Mouse (Mus musculus): ENCODE results near the gene Cdc42ep1. TPM values are rescaled to one million over a fixed set of nuclear protein-coding genes. Genes with fewer than 3 reads are reported as not detected.
"Not testable (repeated sequence)": the region's sequence is repeated elsewhere in the genome, so short reads cannot be mapped to it uniquely, and the experiment has no call there.

Cdc42ep1 gene
- polyA plus RNA-seq, 1 experiment from 2014 or later: 8.4 TPM

GRCm38 (mm10) chr15:78843581-78844469 lies 1.4 kb downstream of the Cdc42ep1 start:
- Histone ChIP-seq H3K4me1 (peaks cover 36% of the 10 kb centered on the region), H3K36me3 (replicated peaks) (no peaks in the 10 kb centered on the region), H3K27me3 (peaks cover 77% of the 10 kb centered on the region), H3K9me3 (no peaks in the 10 kb centered on the region), H3K27ac (no peak overlapping the region), H3K4me2 (peak overlapping the region; percentile 90; the same call in 1 of the 2 replicates), H3K4me3 (replicated peaks) (peak overlapping the region; percentile 51), H3K9ac (no peak overlapping the region)
- no peak for ATAC-seq (ENCODE audit: low FRiP score)
- WGBS: 41% methylated on average over 21 of the region's 21 CpGs

DNA sequence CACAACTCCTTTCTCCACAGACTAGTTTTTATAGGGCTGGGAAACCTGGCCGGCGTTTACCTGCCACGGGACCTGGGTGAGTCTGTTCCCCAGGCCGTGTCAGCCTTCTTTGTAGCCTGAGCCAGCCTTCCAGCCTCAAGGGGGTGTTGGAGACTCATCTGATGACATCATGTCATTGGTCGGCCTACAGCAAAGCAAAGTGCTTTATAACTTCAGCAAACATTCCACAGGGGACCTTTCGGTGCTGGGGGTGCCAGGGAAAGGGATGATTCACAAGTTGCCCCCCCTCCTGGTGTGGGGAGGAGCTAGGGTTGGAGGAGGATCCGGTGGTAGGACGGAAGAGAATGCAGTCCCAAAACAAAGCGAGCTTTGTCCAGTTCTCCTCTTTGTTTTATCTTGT lies 2.4 kb downstream of the Cdc42ep1 start:
- 49% methylated on average over 9 of the region's 9 CpGs for WGBS
- no peak overlapping the region for H3K9ac ChIP-seq
- H3K27ac ChIP-seq: 0 out of 2 replicates have a peak overlapping the region, but pooled peaks have one; percentile 59
- H3K4me2 ChIP-seq: no peak overlapping the region; the same call in 1 of the 2 replicates
- H3K4me3 ChIP-seq (replicated peaks): no peak overlapping the region
- H3K4me1 ChIP-seq: peaks cover 27% of the 10 kb centered on the region
- H3K27me3 ChIP-seq: peaks cover 75% of the 10 kb centered on the region
- H3K9me3 ChIP-seq: no peaks in the 10 kb centered on the region
- H3K36me3 ChIP-seq (replicated peaks): no peaks in the 10 kb centered on the region
- no peak for ATAC-seq (ENCODE audit: low FRiP score)

GRCm38 (mm10) chr15:78845321-78845720 lies 2.9 kb downstream of the Cdc42ep1 start:
- Histone ChIP-seq H3K4me3 (replicated peaks) (no peak overlapping the region), H3K27ac (no peak overlapping the region), H3K4me2 (no peak overlapping the region), H3K36me3 (replicated peaks) (no peaks in the 10 kb centered on the region), H3K4me1 (peaks cover 21% of the 10 kb centered on the region), H3K27me3 (peaks cover 73% of the 10 kb centered on the region), H3K9me3 (no peaks in the 10 kb centered on the region), H3K9ac (no peak overlapping the region)
- 75% methylated on average over 11 of the region's 11 CpGs for WGBS
- no peak for ATAC-seq (ENCODE audit: low FRiP score)

GRCm38 (mm10) chr15:78845867-78846266 lies 3.4 kb downstream of the Cdc42ep1 start:
- Histone ChIP-seq H3K4me2 (no peak overlapping the region), H3K9me3 (no peaks in the 10 kb centered on the region), H3K4me1 (peaks cover 20% of the 10 kb centered on the region), H3K27ac (no peak overlapping the region), H3K36me3 (replicated peaks) (no peaks in the 10 kb centered on the region), H3K27me3 (peaks cover 69% of the 10 kb centered on the region), H3K4me3 (replicated peaks) (no peak overlapping the region), H3K9ac (no peak overlapping the region)
- WGBS: 92% methylated on average over 8 of the region's 8 CpGs
- ATAC-seq (ENCODE audit: low FRiP score): no peak

GRCm38 (mm10) chr15:78846352-78846751 lies 3.9 kb downstream of the Cdc42ep1 start:
- Histone ChIP-seq H3K36me3 (replicated peaks) (no peaks in the 10 kb centered on the region), H3K9me3 (no peaks in the 10 kb centered on the region), H3K4me1 (peaks cover 22% of the 10 kb centered on the region), H3K27me3 (peaks cover 69% of the 10 kb centered on the region), H3K4me2 (no peak overlapping the region), H3K27ac (no peak overlapping the region), H3K9ac (no peak overlapping the region), H3K4me3 (replicated peaks) (no peak overlapping the region)
- no peak for ATAC-seq (ENCODE audit: low FRiP score)
- WGBS: 71% methylated on average over 8 of the region's 8 CpGs

- 80% methylated on average over 7 of the region's 7 CpGs for WGBS
- not testable (repeated sequence) for H3K4me2 ChIP-seq; H3K9ac ChIP-seq; H3K9me3 ChIP-seq; H3K27ac ChIP-seq; H3K36me3 ChIP-seq (replicated peaks); ATAC-seq (ENCODE audit: low FRiP score); H3K4me3 ChIP-seq (replicated peaks)
- H3K27me3 ChIP-seq: peaks cover 65% of the 10 kb centered on the region
- H3K4me1 ChIP-seq: peaks cover 25% of the 10 kb centered on the region
Measured at GRCm38 (mm10) chr15:78846805-78847204, 4.4 kb downstream of the Cdc42ep1 start.

- Histone ChIP-seq H3K36me3 (replicated peaks) (no peaks in the 10 kb centered on the region), H3K4me1 (peaks cover 10% of the 10 kb centered on the region; the same call in 1 of the 2 replicates), H3K4me2 (no peak overlapping the region), H3K9ac (no peak overlapping the region), H3K27me3 (peaks cover 52% of the 10 kb centered on the region), H3K4me3 (replicated peaks) (no peak overlapping the region), H3K9me3 (no peaks in the 10 kb centered on the region), H3K27ac (no peak overlapping the region)
- ATAC-seq (ENCODE audit: low FRiP score): no peak
- 30% methylated on average over 5 of the region's 5 CpGs for WGBS
Measured at GRCm38 (mm10) chr15:78848467-78848866, 6.0 kb downstream of the Cdc42ep1 start.

DNA sequence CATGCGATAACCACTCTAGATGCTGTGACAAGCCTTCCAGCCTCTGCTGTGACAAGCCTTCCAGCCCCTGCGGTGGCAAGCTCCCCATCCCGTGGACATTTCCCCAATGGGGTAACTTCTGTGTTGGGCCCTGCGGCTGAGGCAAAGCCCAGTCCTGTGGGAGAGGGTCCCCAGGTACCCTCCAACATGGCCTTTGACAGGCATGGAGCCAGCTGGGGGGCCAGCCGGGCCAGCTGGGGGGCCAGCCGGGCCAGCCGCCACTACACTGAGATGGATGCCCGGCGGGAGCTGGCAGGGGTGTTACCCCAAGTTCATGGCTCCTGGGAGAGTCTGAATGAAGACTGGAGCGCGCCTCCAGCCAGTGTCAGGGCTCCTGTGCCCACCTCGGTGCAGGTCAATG lies 7.1 kb downstream of the Cdc42ep1 start:
- peaks cover 42% of the 10 kb centered on the region for H3K27me3 ChIP-seq
- no peak overlapping the region for H3K27ac ChIP-seq
- no peak overlapping the region for H3K9ac ChIP-seq
- WGBS: 87% methylated on average over 12 of the region's 12 CpGs
- H3K4me1 ChIP-seq: peaks cover 8% of the 10 kb centered on the region; the same call in 1 of the 2 replicates
- H3K36me3 ChIP-seq (replicated peaks): no peaks in the 10 kb centered on the region
- no peaks in the 10 kb centered on the region for H3K9me3 ChIP-seq
- H3K4me2 ChIP-seq: no peak overlapping the region
- H3K4me3 ChIP-seq (replicated peaks): no peak overlapping the region
- ATAC-seq (ENCODE audit: low FRiP score): no peak

- Histone ChIP-seq H3K36me3 (replicated peaks) (no peaks in the 10 kb centered on the region), H3K9ac (no peak overlapping the region), H3K4me1 (peaks cover 6% of the 10 kb centered on the region; the same call in 1 of the 2 replicates), H3K9me3 (no peaks in the 10 kb centered on the region), H3K27me3 (peaks cover 36% of the 10 kb centered on the region), H3K27ac (no peak overlapping the region), H3K4me3 (replicated peaks) (no peak overlapping the region), H3K4me2 (no peak overlapping the region)
- WGBS: 69% methylated on average over 15 of the region's 15 CpGs
- ATAC-seq (ENCODE audit: low FRiP score): no peak
Measured at GRCm38 (mm10) chr15:78850059-78850824, 7.8 kb downstream of the Cdc42ep1 start.

- no peak overlapping the region for H3K4me3 ChIP-seq (replicated peaks)
- H3K4me1 ChIP-seq: peaks cover 6% of the 10 kb centered on the region; the same call in 1 of the 2 replicates
Measured at GRCm38 (mm10) chr15:78850944-78851343, 8.5 kb downstream of the Cdc42ep1 start.

GRCm38 (mm10) chr15:78851505-78852153 lies 9.2 kb downstream of the Cdc42ep1 start:
- H3K36me3 ChIP-seq (replicated peaks): no peaks in the 10 kb centered on the region
- peak; percentile 81 for ATAC-seq (ENCODE audit: low FRiP score)
- WGBS: 18% methylated on average over 13 of the region's 13 CpGs
- H3K27me3 ChIP-seq: peaks cover 25% of the 10 kb centered on the region
- no peak overlapping the region for H3K27ac ChIP-seq
- H3K4me2 ChIP-seq: peak overlapping the region; percentile 24
- H3K9me3 ChIP-seq: no peaks in the 10 kb centered on the region
- no peak overlapping the region for H3K9ac ChIP-seq
- H3K4me1 ChIP-seq: peaks cover 6% of the 10 kb centered on the region; the same call in 1 of the 2 replicates
- no peak overlapping the region for H3K4me3 ChIP-seq (replicated peaks)

More at GRCm38 (mm10) chr15:78850944-78851343, 8.5 kb downstream of the Cdc42ep1 start:
- H3K27ac ChIP-seq: no peak overlapping the region
- no peak for ATAC-seq (ENCODE audit: low FRiP score)
- no peaks in the 10 kb centered on the region for H3K36me3 ChIP-seq (replicated peaks)
- no peak overlapping the region for H3K4me2 ChIP-seq
- no peaks in the 10 kb centered on the region for H3K9me3 ChIP-seq
- peaks cover 29% of the 10 kb centered on the region for H3K27me3 ChIP-seq
- H3K9ac ChIP-seq: no peak overlapping the region
- 70% methylated on average over 6 of the region's 6 CpGs for WGBS
